Mouse (Mus musculus): Measurements from ENCODE around the gene Srrm3. TPM values are rescaled to one million over a fixed set of nuclear protein-coding genes. Genes with fewer than 3 reads are reported as not detected.

Gene Srrm3
- polyA plus RNA-seq, 1 experiment from 2014 or later = 2.7 TPM

GRCm38 (mm10) chr5:135794859-135795181 lies 11.9 kb upstream of the Srrm3 start:
- H3K9me3 ChIP-seq = no peaks in the 10 kb centered on the region
- no peak overlapping the region; the same call in 1 of the 2 replicates for H3K9ac ChIP-seq
- H3K27me3 ChIP-seq (replicated peaks) = no peaks in the 10 kb centered on the region
- peak overlapping the region; percentile 26 for H3K4me3 ChIP-seq (replicated peaks)
- ATAC-seq = no peak
- H3K4me1 ChIP-seq (replicated peaks) = 0 out of 2 replicates have a peak, but pooled peaks cover 9% of the 10 kb centered on the region
- H3K4me2 ChIP-seq (replicated peaks) = peak overlapping the region; percentile 60
- no peak overlapping the region for H3K27ac ChIP-seq
- peaks cover 18% of the 10 kb centered on the region for H3K36me3 ChIP-seq
- WGBS = 12% methylated on average over 5 of the region's 5 CpGs

GRCm38 (mm10) chr5:135799746-135800145 lies 6.9 kb upstream of the Srrm3 start:
- WGBS = 39% methylated on average over 4 of the region's 4 CpGs
- Histone ChIP-seq H3K27me3 (replicated peaks) (0 out of 2 replicates have a peak, but pooled peaks cover 6% of the 10 kb centered on the region), H3K9ac (no peak overlapping the region), H3K27ac (no peak overlapping the region), H3K9me3 (no peaks in the 10 kb centered on the region), H3K36me3 (no peaks in the 10 kb centered on the region), H3K4me2 (replicated peaks) (no peak overlapping the region), H3K4me3 (replicated peaks) (no peak overlapping the region), H3K4me1 (replicated peaks) (0 out of 2 replicates have a peak, but pooled peaks cover 4% of the 10 kb centered on the region)
- no peak for ATAC-seq

GRCm38 (mm10) chr5:135800927-135801326 lies 5.8 kb upstream of the Srrm3 start:
- H3K27ac ChIP-seq = no peak overlapping the region
- H3K27me3 ChIP-seq (replicated peaks) = 0 out of 2 replicates have a peak, but pooled peaks cover 6% of the 10 kb centered on the region
- H3K4me3 ChIP-seq (replicated peaks) = no peak overlapping the region
- H3K9me3 ChIP-seq = no peaks in the 10 kb centered on the region
- H3K4me2 ChIP-seq (replicated peaks) = no peak overlapping the region
- H3K4me1 ChIP-seq (replicated peaks) = no peaks in the 10 kb centered on the region
- no peak overlapping the region for H3K9ac ChIP-seq
- WGBS = 5% methylated on average over 6 of the region's 6 CpGs
- H3K36me3 ChIP-seq = no peaks in the 10 kb centered on the region
- ATAC-seq = no peak

- no peaks in the 10 kb centered on the region for H3K9me3 ChIP-seq
- H3K27ac ChIP-seq = no peak overlapping the region
- ATAC-seq = no peak
- H3K9ac ChIP-seq = no peak overlapping the region
- 85% methylated on average over 8 of the region's 8 CpGs for WGBS
- H3K36me3 ChIP-seq = no peaks in the 10 kb centered on the region
- no peak overlapping the region for H3K4me3 ChIP-seq (replicated peaks)
- H3K4me1 ChIP-seq (replicated peaks) = 0 out of 2 replicates have a peak, but pooled peaks cover 3% of the 10 kb centered on the region
- 0 out of 2 replicates have a peak, but pooled peaks cover 6% of the 10 kb centered on the region for H3K27me3 ChIP-seq (replicated peaks)
- H3K4me2 ChIP-seq (replicated peaks) = no peak overlapping the region
These were observed 4.0 kb upstream of the Srrm3 start for GRCm38 (mm10) chr5:135802641-135803040.

- H3K27ac ChIP-seq = no peak overlapping the region
- no peak overlapping the region for H3K4me2 ChIP-seq (replicated peaks)
- H3K27me3 ChIP-seq (replicated peaks) = 0 out of 2 replicates have a peak, but pooled peaks cover 6% of the 10 kb centered on the region
- no peak overlapping the region for H3K4me3 ChIP-seq (replicated peaks)
- 49% methylated on average over 4 of the region's 4 CpGs for WGBS
- 0 out of 2 replicates have a peak, but pooled peaks cover 3% of the 10 kb centered on the region for H3K4me1 ChIP-seq (replicated peaks)
- no peaks in the 10 kb centered on the region for H3K9me3 ChIP-seq
- H3K36me3 ChIP-seq = no peaks in the 10 kb centered on the region
- H3K9ac ChIP-seq = no peak overlapping the region
- no peak for ATAC-seq
These were observed 3.6 kb upstream of the Srrm3 start for GRCm38 (mm10) chr5:135803135-135803534.

GRCm38 (mm10) chr5:135803676-135804075 lies 3.0 kb upstream of the Srrm3 start:
- 89% methylated on average over 4 of the region's 4 CpGs for WGBS
- ATAC-seq = no peak
- Histone ChIP-seq H3K4me2 (replicated peaks) (no peak overlapping the region), H3K27ac (no peak overlapping the region), H3K9ac (no peak overlapping the region), H3K4me1 (replicated peaks) (0 out of 2 replicates have a peak, but pooled peaks cover 3% of the 10 kb centered on the region), H3K9me3 (no peaks in the 10 kb centered on the region), H3K27me3 (replicated peaks) (0 out of 2 replicates have a peak, but pooled peaks cover 6% of the 10 kb centered on the region), H3K36me3 (no peaks in the 10 kb centered on the region), H3K4me3 (replicated peaks) (no peak overlapping the region)

- 62% methylated on average over 2 of the region's 2 CpGs for WGBS
- Histone ChIP-seq H3K27me3 (replicated peaks) (0 out of 2 replicates have a peak, but pooled peaks cover 6% of the 10 kb centered on the region), H3K4me1 (replicated peaks) (0 out of 2 replicates have a peak, but pooled peaks cover 3% of the 10 kb centered on the region), H3K9ac (no peak overlapping the region), H3K27ac (no peak overlapping the region), H3K36me3 (no peaks in the 10 kb centered on the region), H3K4me3 (replicated peaks) (no peak overlapping the region), H3K4me2 (replicated peaks) (no peak overlapping the region), H3K9me3 (no peaks in the 10 kb centered on the region)
- ATAC-seq = no peak
These were observed 2.0 kb upstream of the Srrm3 start for GRCm38 (mm10) chr5:135804735-135805134.

- Histone ChIP-seq H3K36me3 (no peaks in the 10 kb centered on the region), H3K27ac (no peak overlapping the region), H3K9ac (no peak overlapping the region), H3K27me3 (replicated peaks) (no peaks in the 10 kb centered on the region), H3K9me3 (no peaks in the 10 kb centered on the region), H3K4me1 (replicated peaks) (0 out of 2 replicates have a peak, but pooled peaks cover 3% of the 10 kb centered on the region), H3K4me2 (replicated peaks) (no peak overlapping the region), H3K4me3 (replicated peaks) (0 out of 2 replicates have a peak overlapping the region, but pooled peaks have one; percentile 1)
- no peak for ATAC-seq
- 40% methylated on average over 3 of the region's 3 CpGs for WGBS
These were observed 560 bp downstream of the Srrm3 start for GRCm38 (mm10) chr5:135807263-135807637.

- 64% methylated on average over 5 of the region's 5 CpGs for WGBS
These were observed 6.3 kb downstream of the Srrm3 start for GRCm38 (mm10) chr5:135812991-135813390.

GRCm38 (mm10) chr5:135818491-135818890 lies 11.8 kb downstream of the Srrm3 start:
- no peak overlapping the region for H3K9ac ChIP-seq
- WGBS = 36% methylated on average over 7 of the region's 7 CpGs

More at GRCm38 (mm10) chr5:135812991-135813390, 6.3 kb downstream of the Srrm3 start:
- Histone ChIP-seq H3K4me1 (replicated peaks) (no peaks in the 10 kb centered on the region), H3K4me2 (replicated peaks) (no peak overlapping the region), H3K27me3 (replicated peaks) (peaks cover 2% of the 10 kb centered on the region; the same call in 1 of the 2 replicates), H3K9me3 (no peaks in the 10 kb centered on the region), H3K9ac (no peak overlapping the region), H3K27ac (no peak overlapping the region), H3K4me3 (replicated peaks) (no peak overlapping the region), H3K36me3 (no peaks in the 10 kb centered on the region)
- no peak for ATAC-seq

GRCm38 (mm10) chr5:135822316-135822944 lies 15.7 kb downstream of the Srrm3 start:
- Histone ChIP-seq H3K9me3 (no peaks in the 10 kb centered on the region), H3K27ac (no peak overlapping the region), H3K4me2 (replicated peaks) (no peak overlapping the region), H3K36me3 (no peaks in the 10 kb centered on the region), H3K4me1 (replicated peaks) (0 out of 2 replicates have a peak, but pooled peaks cover 3% of the 10 kb centered on the region), H3K9ac (no peak overlapping the region), H3K27me3 (replicated peaks) (0 out of 2 replicates have a peak, but pooled peaks cover 6% of the 10 kb centered on the region), H3K4me3 (replicated peaks) (no peak overlapping the region)
- WGBS = 22% methylated on average over 7 of the region's 7 CpGs
- ATAC-seq = no peak

More at GRCm38 (mm10) chr5:135818491-135818890, 11.8 kb downstream of the Srrm3 start:
- no peak overlapping the region for H3K27ac ChIP-seq
- H3K9me3 ChIP-seq = no peaks in the 10 kb centered on the region
- no peak overlapping the region for H3K4me3 ChIP-seq (replicated peaks)
- H3K4me2 ChIP-seq (replicated peaks) = no peak overlapping the region
- H3K27me3 ChIP-seq (replicated peaks) = peaks cover 6% of the 10 kb centered on the region; the same call in 1 of the 2 replicates
- H3K36me3 ChIP-seq = no peaks in the 10 kb centered on the region
- ATAC-seq = no peak
- H3K4me1 ChIP-seq (replicated peaks) = no peaks in the 10 kb centered on the region

- 55% methylated on average over 3 of the region's 3 CpGs for WGBS
- H3K4me1 ChIP-seq (replicated peaks) = 0 out of 2 replicates have a peak, but pooled peaks cover 3% of the 10 kb centered on the region
- ATAC-seq = no peak
- H3K4me2 ChIP-seq (replicated peaks) = no peak overlapping the region
- no peak overlapping the region for H3K9ac ChIP-seq
- 0 out of 2 replicates have a peak, but pooled peaks cover 3% of the 10 kb centered on the region for H3K27me3 ChIP-seq (replicated peaks)
- no peaks in the 10 kb centered on the region for H3K9me3 ChIP-seq
- H3K4me3 ChIP-seq (replicated peaks) = no peak overlapping the region
- no peak overlapping the region for H3K27ac ChIP-seq
- H3K36me3 ChIP-seq = no peaks in the 10 kb centered on the region
These were observed 17.8 kb downstream of the Srrm3 start for GRCm38 (mm10) chr5:135824517-135824916.

Data from intestine, embryonic 15.5 days (tissue).